Mouse (Mus musculus) heart, postnatal 0 days (tissue): ENCODE measurements around the gene 1810049J17Rik.

ENCODE experiments used
- CTCF ChIP-seq: IDR thresholded peaks from 2 replicates; pipeline ENCODE4 v1.5.1; 2016; ENCODE audit warnings: antibody characterized with exemption, control low read depth, low read depth
- EP300 ChIP-seq: IDR thresholded peaks from 2 replicates; pipeline ENCODE4 v1.6.1; 2016; ENCODE audit warnings: antibody characterized with exemption, low read depth

GRCm38 (mm10) chr15:12317290-12317689 lies 4.4 kb downstream of the 1810049J17Rik start:
- TF ChIP-seq CTCF (no peak), EP300 (no peak)
